Mouse (Mus musculus) erythroblast, embryonic 14.5 days (primary cell): ENCODE results near the gene Slc7a5. TPM values are rescaled to one million over a fixed set of nuclear protein-coding genes. Genes with fewer than 3 reads are reported as not detected.

ENCODE experiments used
- H3K27me3 ChIP-seq: 2 replicates; pipeline ENCODE4 v1.6.1; 2012; ENCODE audit warnings: inconsistent platforms; ENCODE audit not compliant: control insufficient read depth
- H3K36me3 ChIP-seq: 2 replicates; pipeline ENCODE4 v1.6.1; 2012; ENCODE audit warnings: mild to moderate bottlenecking, inconsistent platforms; ENCODE audit not compliant: control insufficient read depth
- H3K4me1 ChIP-seq: 2 replicates; pipeline ENCODE4 v1.6.1; 2012; ENCODE audit warnings: inconsistent platforms; ENCODE audit not compliant: control insufficient read depth
- H3K4me3 ChIP-seq: replicated peaks from 2 replicates; pipeline ENCODE3; 2012; ENCODE audit warnings: moderate library complexity, mild to moderate bottlenecking, inconsistent platforms
- H3K9me3 ChIP-seq: 2 replicates; pipeline ENCODE4 v1.6.1; 2012; ENCODE audit warnings: low read length, inconsistent platforms, mixed read lengths; ENCODE audit not compliant: control insufficient read depth
- GATA1 ChIP-seq: IDR thresholded peaks from 2 replicates; pipeline ENCODE4 v1.6.1; 2012; ENCODE audit warnings: low read length, inconsistent platforms, mixed read lengths
- TAL1 ChIP-seq: IDR thresholded peaks from 3 replicates; pipeline ENCODE4 v1.6.1; 2012; ENCODE audit warnings: low read length, inconsistent platforms, mixed read lengths
- polyA plus RNA-seq: library from polyadenylated mRNA; stranded (reverse); fragments of >175 nt; gene quantifications from 2 replicates; pipeline ENCODE4 v1.2.3, GENCODE M21; 2012

Slc7a5 gene
- polyA plus RNA-seq, 1 experiment: 12.4 TPM

DNA sequence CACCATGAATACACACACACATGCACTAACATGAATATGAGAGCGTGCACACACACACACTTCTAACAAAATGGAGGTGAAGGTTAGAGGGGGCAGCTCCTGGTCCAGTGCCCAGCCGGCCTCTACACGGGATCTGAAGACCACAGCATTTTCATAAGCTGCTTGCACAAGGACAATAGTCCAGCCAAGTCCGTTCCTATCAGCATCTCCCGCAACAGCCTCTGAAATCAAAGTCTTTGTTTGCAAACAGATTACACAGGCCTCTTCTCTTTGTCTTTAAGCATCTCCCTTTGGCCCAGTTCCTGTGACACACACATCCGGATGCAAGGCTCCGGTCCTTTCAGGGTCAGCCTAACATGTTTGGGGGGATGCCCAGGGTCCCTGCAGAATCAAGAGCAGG is 38.6 kb downstream of the Slc7a5 start:
- TF ChIP-seq TAL1 (no peak), GATA1 (no peak)
- Histone ChIP-seq H3K4me1 (peaks cover 15% of the 10 kb centered on the region), H3K9me3 (no peaks in the 10 kb centered on the region), H3K36me3 (no peaks in the 10 kb centered on the region), H3K27me3 (peaks cover 20% of the 10 kb centered on the region), H3K4me3 (no peak overlapping the region)

GRCm38 (mm10) chr8:121868196-121868595 is 39.3 kb downstream of the Slc7a5 start:
- Histone ChIP-seq H3K9me3 (no peaks in the 10 kb centered on the region), H3K4me3 (no peak overlapping the region), H3K36me3 (no peaks in the 10 kb centered on the region), H3K4me1 (peaks cover 15% of the 10 kb centered on the region), H3K27me3 (peaks cover 21% of the 10 kb centered on the region)
- no peak for TF ChIP-seq GATA1

DNA sequence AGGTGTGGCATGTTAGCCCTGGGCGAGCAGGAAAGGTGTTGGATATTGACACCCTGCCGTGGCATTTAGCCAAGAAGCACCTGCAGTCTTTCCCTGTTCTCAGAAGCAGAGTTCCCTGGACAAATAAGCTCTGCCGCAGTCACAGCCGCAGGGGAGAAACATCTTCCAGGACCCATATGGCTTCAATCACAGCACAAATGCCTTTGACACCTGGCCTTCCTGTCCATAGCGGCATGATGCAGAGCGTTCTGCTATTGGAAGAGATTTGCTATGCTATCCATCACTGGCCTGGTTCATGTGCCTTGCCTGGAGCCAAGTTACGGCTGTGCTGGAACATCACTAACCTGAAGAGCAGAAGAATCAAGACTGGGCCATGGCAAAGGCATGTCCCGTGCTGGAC is 42.1 kb downstream of the Slc7a5 start:
- no peak overlapping the region for H3K4me3 ChIP-seq
- peaks cover 7% of the 10 kb centered on the region for H3K27me3 ChIP-seq
- TF ChIP-seq TAL1 (no peak), GATA1 (no peak)
- H3K36me3 ChIP-seq: no peaks in the 10 kb centered on the region
- no peaks in the 10 kb centered on the region for H3K9me3 ChIP-seq
- peaks cover 18% of the 10 kb centered on the region for H3K4me1 ChIP-seq

DNA sequence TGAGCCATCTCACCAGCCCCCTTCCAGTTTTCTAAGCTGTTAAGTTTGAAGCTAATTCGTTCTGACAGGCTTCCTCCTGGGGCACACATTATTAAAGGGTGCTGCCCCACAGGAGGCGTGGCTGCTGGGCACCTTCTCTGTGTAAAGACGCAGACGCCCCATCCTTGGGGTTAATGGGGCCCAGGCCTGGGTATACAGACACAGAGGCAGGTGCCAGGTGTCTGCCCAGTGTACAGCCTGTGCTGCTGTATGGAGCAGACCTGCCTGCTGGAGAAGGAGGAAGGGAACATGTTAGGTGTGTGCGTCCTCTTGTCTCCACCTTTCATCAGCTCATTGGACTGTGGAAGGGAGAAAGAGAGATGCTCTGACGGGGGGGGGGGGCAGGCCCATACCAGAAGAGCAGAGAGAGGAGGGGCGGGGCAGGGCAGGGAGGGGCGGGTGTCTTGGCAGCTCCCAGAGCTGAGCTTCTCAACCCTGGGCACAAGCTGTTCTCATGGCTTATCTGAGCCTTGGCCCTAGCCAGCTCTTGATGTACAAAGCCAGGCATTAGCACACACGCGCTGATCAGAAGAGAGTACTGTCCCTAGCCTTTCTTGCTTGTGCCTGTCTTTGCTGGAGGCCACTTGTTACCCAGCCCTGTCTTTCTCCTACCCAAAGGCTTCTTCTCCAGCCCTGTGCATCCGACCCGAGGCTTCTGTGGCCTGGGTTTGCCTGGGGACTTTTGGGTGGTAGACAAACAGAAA is 45.5 kb downstream of the Slc7a5 start:
- H3K4me1 ChIP-seq: peaks cover 18% of the 10 kb centered on the region
- TF ChIP-seq GATA1: no peak
- TF ChIP-seq TAL1: no peak
- H3K9me3 ChIP-seq: no peaks in the 10 kb centered on the region
- H3K36me3 ChIP-seq: no peaks in the 10 kb centered on the region
- no peak overlapping the region for H3K4me3 ChIP-seq
- H3K27me3 ChIP-seq: peaks cover 14% of the 10 kb centered on the region

GRCm38 (mm10) chr8:121861276-121861675 is 46.2 kb downstream of the Slc7a5 start:
- no peak for TF ChIP-seq TAL1
- H3K4me1 ChIP-seq: peaks cover 18% of the 10 kb centered on the region
- no peak overlapping the region for H3K4me3 ChIP-seq
- no peaks in the 10 kb centered on the region for H3K9me3 ChIP-seq
- peaks cover 14% of the 10 kb centered on the region for H3K27me3 ChIP-seq
- H3K36me3 ChIP-seq: no peaks in the 10 kb centered on the region

DNA sequence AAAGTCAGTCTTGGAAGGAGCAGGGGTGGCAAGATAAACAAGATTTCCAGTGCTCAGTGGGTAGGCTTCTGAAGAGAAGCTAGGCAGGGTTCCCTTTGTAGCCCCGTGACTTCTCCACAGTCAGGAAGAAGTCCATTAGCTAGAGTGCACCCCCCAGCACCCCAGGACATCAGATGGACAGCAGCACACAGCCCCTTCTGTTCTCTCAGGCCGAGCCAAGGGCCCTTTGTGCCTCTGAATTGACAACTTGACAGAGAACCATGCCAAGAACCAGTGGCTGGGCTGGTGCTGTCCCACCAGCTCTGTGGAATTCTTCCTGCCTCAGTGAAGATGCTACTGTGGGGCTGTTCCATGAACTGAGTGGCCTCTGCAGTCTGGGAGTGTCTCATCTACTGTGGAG is 49.7 kb downstream of the Slc7a5 start:
- no peaks in the 10 kb centered on the region for H3K9me3 ChIP-seq
- no peak for TF ChIP-seq TAL1
- TF ChIP-seq GATA1: no peak

DNA sequence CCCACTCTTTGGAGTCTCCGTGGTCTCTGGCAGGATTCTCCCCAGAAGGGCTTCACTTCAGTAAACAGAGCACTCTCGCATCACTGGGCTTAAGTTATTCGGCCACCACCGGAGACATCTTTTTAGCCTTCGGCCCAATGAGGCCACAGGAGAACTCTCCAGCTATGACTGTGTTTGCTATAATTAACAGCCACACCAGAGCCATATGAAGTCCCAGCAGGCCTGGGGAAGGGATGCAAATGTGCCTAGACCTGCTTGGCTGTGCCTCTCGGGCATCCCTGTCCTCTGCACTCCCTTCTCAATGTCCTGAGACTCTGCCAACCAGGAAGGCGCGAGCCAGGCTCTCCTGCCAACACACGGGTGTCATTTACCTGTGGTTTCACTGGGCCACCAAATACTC is 50.2 kb downstream of the Slc7a5 start:
- TF ChIP-seq GATA1 (no peak), TAL1 (no peak)

More for the DNA sequence above, 49.7 kb downstream of the Slc7a5 start:
- Histone ChIP-seq H3K4me1 (peaks cover 18% of the 10 kb centered on the region), H3K4me3 (no peak overlapping the region), H3K27me3 (peaks cover 12% of the 10 kb centered on the region), H3K36me3 (no peaks in the 10 kb centered on the region)

GRCm38 (mm10) chr8:121856071-121856746 is 51.3 kb downstream of the Slc7a5 start:
- Histone ChIP-seq H3K27me3 (peaks cover 11% of the 10 kb centered on the region), H3K4me1 (peaks cover 20% of the 10 kb centered on the region), H3K36me3 (no peaks in the 10 kb centered on the region), H3K4me3 (no peak overlapping the region), H3K9me3 (no peaks in the 10 kb centered on the region)
- TF ChIP-seq GATA1: no peak
- no peak for TF ChIP-seq TAL1

More for the DNA sequence above, 50.2 kb downstream of the Slc7a5 start:
- no peaks in the 10 kb centered on the region for H3K9me3 ChIP-seq
- no peak overlapping the region for H3K4me3 ChIP-seq
- H3K4me1 ChIP-seq: peaks cover 18% of the 10 kb centered on the region
- H3K36me3 ChIP-seq: no peaks in the 10 kb centered on the region
- H3K27me3 ChIP-seq: peaks cover 12% of the 10 kb centered on the region

DNA sequence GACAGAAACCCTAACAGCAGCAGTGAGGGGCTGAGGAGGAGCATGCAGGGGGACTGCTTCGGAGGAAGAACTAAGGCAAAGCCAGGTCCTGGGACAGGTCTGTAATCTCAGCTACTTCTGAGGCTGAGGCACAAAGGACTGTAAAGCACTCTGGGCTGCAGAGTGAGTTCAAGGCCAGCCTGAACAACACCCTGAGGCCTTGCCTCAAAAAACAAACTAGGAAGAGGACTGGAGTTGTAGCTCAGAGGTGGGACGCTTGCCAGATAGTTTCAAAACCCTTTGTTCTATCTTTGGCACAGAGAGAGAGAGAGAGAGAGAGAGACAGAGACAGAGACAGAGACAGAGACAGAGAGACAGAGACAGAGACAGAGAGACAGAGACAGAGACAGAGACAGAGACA is 53.9 kb downstream of the Slc7a5 start:
- Histone ChIP-seq H3K36me3 (no peaks in the 10 kb centered on the region), H3K27me3 (no peaks in the 10 kb centered on the region; the same call in 1 of the 2 replicates), H3K4me1 (peaks cover 33% of the 10 kb centered on the region), H3K9me3 (no peaks in the 10 kb centered on the region), H3K4me3 (no peak overlapping the region)
- TF ChIP-seq GATA1 (no peak), TAL1 (no peak)

DNA sequence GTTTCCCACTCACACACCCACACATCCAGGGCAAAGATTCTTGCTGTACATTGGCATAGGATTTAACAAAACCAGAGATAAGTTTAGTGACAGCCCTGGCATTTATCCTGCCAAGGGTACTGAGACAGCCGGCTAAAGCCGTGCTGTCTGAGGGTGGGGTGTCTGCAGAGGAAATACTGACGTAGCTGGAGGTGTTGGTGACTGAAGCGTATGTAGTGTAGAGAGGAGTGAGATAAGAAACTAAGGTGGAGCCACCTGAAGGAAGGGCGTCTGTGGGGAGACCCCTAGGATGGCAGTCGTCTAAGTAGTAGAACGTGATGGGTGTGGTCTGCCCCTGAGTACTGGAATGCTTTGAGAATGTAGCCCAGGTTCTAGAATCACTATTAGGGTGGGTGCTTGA is 55.0 kb downstream of the Slc7a5 start:
- Histone ChIP-seq H3K4me3 (no peak overlapping the region), H3K36me3 (no peaks in the 10 kb centered on the region), H3K9me3 (no peaks in the 10 kb centered on the region), H3K27me3 (peaks cover 5% of the 10 kb centered on the region), H3K4me1 (peaks cover 33% of the 10 kb centered on the region)
- TF ChIP-seq GATA1: no peak
- TF ChIP-seq TAL1: no peak
